Mouse (Mus musculus) frontal cortex, adult 2 months (tissue): Measurements from ENCODE around the gene Ppme1. TPM values are rescaled to one million over a fixed set of nuclear protein-coding genes. Genes with fewer than 3 reads are reported as not detected.

ENCODE experiments used
- DNase-seq, 2 experiments: peaks; one replicate each; pipeline ENCODE4 v3.0.0; 2022; ENCODE audit warnings: low spot score in 1 of 2; ENCODE audit errors: extremely low spot score in 1 of 2
- polyA plus RNA-seq: library from polyadenylated mRNA; depleted of rRNA; stranded (reverse); fragments of >200 nt; gene quantifications from 2 replicates; pipeline ENCODE4 v1.2.3, GENCODE M21; 2012; rRNA removed

Gene Ppme1
- polyA plus RNA-seq, 1 experiment = 226 TPM

DNA sequence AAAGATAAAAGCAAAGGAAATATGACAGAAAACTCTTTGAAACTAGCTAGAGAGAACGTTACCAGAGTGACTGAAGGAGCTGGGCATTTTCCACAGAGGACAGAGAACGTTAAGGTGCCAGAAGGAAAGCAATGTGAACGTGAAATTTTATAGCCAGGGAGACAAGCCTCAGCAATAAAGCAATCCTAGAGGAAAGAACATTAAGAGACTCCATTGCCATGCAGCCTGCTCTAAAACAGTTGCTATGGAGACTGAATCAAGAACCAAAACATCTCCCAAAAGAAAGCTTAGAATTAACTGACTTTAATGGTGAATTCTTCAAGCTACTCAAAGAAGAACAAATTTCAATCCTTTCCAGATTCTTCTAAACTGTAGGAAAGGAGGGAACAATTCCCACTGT lies 88.8 kb downstream of the Ppme1 start:
- no peak for DNase-seq

- DNase-seq = no peak
Measured at GRCm38 (mm10) chr7:100281596-100281995, 90.5 kb downstream of the Ppme1 start.

GRCm38 (mm10) chr7:100279803-100280202 lies 92.3 kb downstream of the Ppme1 start:
- peak in 1 of 2 experiments; percentile 78 for DNase-seq

Other genes starting within 250 kb of the Ppme1 start
- gene Lipt2, start 213.0 kb downstream of the Ppme1 start, polyA plus RNA-seq = 6.0 and 7.7 TPM in 2 replicates
- gene Kcne3, start 195.8 kb downstream of the Ppme1 start, polyA plus RNA-seq = 0.27 and 0.62 TPM in 2 replicates
- gene Pgm2l1, start 144.9 kb downstream of the Ppme1 start, polyA plus RNA-seq = 67.0 and 70.8 TPM in 2 replicates
- gene P4ha3, start 86.8 kb downstream of the Ppme1 start, polyA plus RNA-seq = 4.7 and 4.8 TPM in 2 replicates
- 18.0 and 20.8 TPM in 2 replicates for gene C2cd3, start 74 bp downstream of the Ppme1 start, polyA plus RNA-seq
- 3.4 and 3.8 TPM in 2 replicates for gene Ucp3, start 100.7 kb upstream of the Ppme1 start, polyA plus RNA-seq
- 39.8 and 53.5 TPM in 2 replicates for gene Ucp2, start 121.0 kb upstream of the Ppme1 start, polyA plus RNA-seq
- 0.98 and 1.7 TPM in 2 replicates for gene Dnajb13, start 142.7 kb upstream of the Ppme1 start, polyA plus RNA-seq
- gene Coa4, start 164.8 kb upstream of the Ppme1 start, polyA plus RNA-seq = 8.8 and 9.3 TPM in 2 replicates
- 212 and 257 TPM in 2 replicates for gene Rab6a, start 235.1 kb upstream of the Ppme1 start, polyA plus RNA-seq
- 63.8 and 76.5 TPM in 2 replicates for gene Mrpl48, start 236.0 kb upstream of the Ppme1 start, polyA plus RNA-seq